Mouse (Mus musculus) liver, embryonic 14.5 days (tissue): ENCODE measurements around the gene Hcrtr1.

Experiments
- CTCF ChIP-seq: IDR thresholded peaks from 2 replicates; pipeline ENCODE4 v1.5.1; 2016; ENCODE audit warnings: antibody characterized with exemption, low read depth, control low read depth
- EP300 ChIP-seq: IDR thresholded peaks from 2 replicates; pipeline ENCODE4 v1.6.1; 2016; ENCODE audit warnings: antibody characterized with exemption, low read depth

DNA sequence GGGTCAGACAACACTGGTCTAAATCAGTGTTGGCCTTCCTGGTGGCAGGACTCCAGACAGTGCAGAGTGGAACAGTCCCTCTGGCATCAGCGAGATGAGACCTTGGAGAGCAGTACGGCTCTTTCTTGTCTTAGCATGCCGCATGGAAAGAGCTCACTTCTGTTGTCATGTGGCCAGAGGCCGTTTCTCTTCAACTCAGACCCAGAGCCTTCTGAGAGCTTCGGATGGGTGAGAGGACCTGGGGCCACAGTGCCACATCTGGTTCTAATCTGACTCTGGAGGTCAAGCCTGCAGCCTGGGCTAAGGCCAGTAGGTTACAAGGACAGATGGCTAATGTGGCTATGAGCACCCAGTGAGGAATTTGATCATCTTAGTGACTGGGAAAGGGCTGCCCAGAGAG lies 13.2 kb downstream of the Hcrtr1 start:
- TF ChIP-seq CTCF = no peak
- TF ChIP-seq EP300 = no peak
